Comparison of ENCODE assay signal across 31 mouse cellular contexts in the genomic region with DNA sequence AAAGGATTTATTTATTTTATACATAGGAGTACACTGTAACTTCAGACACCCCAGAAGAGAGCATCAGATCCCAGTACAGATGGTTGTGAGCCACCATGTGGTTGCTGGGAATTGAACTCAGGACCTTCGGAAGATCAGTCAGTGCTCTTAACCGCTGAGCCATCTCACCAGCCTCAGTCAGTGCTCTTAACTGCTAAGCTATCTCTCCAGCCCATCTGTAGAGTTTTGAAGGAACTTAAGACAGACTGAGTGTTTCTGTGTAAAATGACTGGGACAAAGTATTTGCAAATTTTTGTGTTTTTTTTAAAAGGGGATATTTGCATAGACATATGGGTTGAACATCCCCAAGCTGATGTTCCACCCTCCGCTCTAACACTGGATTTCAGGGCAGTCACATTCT.
"Had no signal": no experiment of that assay in that cellular context is flagged by ENCODE, and none has a peak within 500 bp of the region (broad histone marks: within the 10 kb centered on the region; RNA-seq: fewer than 3 reads in every experiment).

No protein-coding gene starts in this region.

- H3K4me1 ChIP-seq: hindbrain, embryonic 10.5 days; hindbrain, embryonic 12.5 days; hindbrain, embryonic 13.5 days; hindbrain, embryonic 15.5 days; intestine, embryonic 15.5 days; kidney, embryonic 15.5 days had no signal

- H3K27me3 ChIP-seq: heart, embryonic 12.5 days; heart, embryonic 13.5 days; heart, embryonic 15.5 days; hindbrain, embryonic 12.5 days; hindbrain, embryonic 13.5 days; hindbrain, embryonic 15.5 days; intestine, embryonic 15.5 days; kidney, embryonic 15.5 days had no signal

- H3K27ac ChIP-seq: heart, embryonic 10.5 days; heart, embryonic 13.5 days; heart, embryonic 15.5 days; hindbrain, embryonic 12.5 days; hindbrain, embryonic 13.5 days; hindbrain, embryonic 14.5 days; hindbrain, embryonic 15.5 days; hindbrain, postnatal 0 days; intestine, embryonic 15.5 days; kidney, embryonic 15.5 days; kidney, postnatal 0 days; layer of hippocampus, adult 2 months; left cerebral cortex, adult 2 months had no signal

- DNase-seq: heart, postnatal 10 days; heart, postnatal 14 days; heart, postnatal 36 days; heart, postnatal 4 days; kidney, adult 11 months; kidney, adult 18-20 months; kidney, adult 2 months; kidney, adult 8-10 months; kidney, adult 9 months; kidney, postnatal 10 days; kidney, postnatal 14 days; kidney, postnatal 25 days; kidney, postnatal 36 days; kidney, postnatal 4 days; layer of hippocampus, adult 9-11 months; layer of hippocampus, postnatal 36 days had no signal

- H3K9me3 ChIP-seq: heart, embryonic 10.5 days; heart, embryonic 15.5 days; hindbrain, embryonic 10.5 days; hindbrain, embryonic 12.5 days; hindbrain, embryonic 13.5 days; hindbrain, embryonic 15.5 days; intestine, embryonic 15.5 days; kidney, embryonic 15.5 days had no signal

- H3K36me3 ChIP-seq: intestine, embryonic 15.5 days had no signal

- H3K9ac ChIP-seq: heart, embryonic 12.5 days; heart, embryonic 13.5 days; heart, embryonic 15.5 days; hindbrain, embryonic 12.5 days; hindbrain, embryonic 13.5 days; hindbrain, embryonic 14.5 days; hindbrain, embryonic 15.5 days; intestine, embryonic 15.5 days; kidney, embryonic 15.5 days had no signal

- H3K4me3 ChIP-seq: heart, embryonic 10.5 days; heart, embryonic 12.5 days; heart, embryonic 13.5 days; heart, embryonic 15.5 days; hindbrain, embryonic 10.5 days; hindbrain, embryonic 12.5 days; hindbrain, embryonic 13.5 days; hindbrain, embryonic 15.5 days; intestine, embryonic 15.5 days; kidney, embryonic 15.5 days; layer of hippocampus, adult 2 months; left cerebral cortex, adult 2 months had no signal
